Mouse (Mus musculus): ENCODE data around the gene Ipo4.
A peak's percentile ranks its signal among the peaks of the same experiment; 100 is the strongest.

The Ipo4 gene

GRCm38 (mm10) chr14:55629312-55629711 is 6.4 kb downstream of the Ipo4 start:
- DNase-seq (ENCODE audit: low read depth), result peak; percentile 46

GRCm38 (mm10) chr14:55628077-55628827 is 7.5 kb downstream of the Ipo4 start:
- DNase-seq (ENCODE audit: low read depth), result no peak

GRCm38 (mm10) chr14:55618486-55619195 is 17.1 kb downstream of the Ipo4 start:
- DNase-seq (ENCODE audit: low read depth), result peak; percentile 80

- DNase-seq (ENCODE audit: low read depth), result no peak
Observed at GRCm38 (mm10) chr14:55617822-55618221, 17.9 kb downstream of the Ipo4 start, which contains the start of gene Rec8. Gene Rec8 (plus strand): TSS chr14:55618037.

GRCm38 (mm10) chr14:55616844-55617243 is 18.9 kb downstream of the Ipo4 start:
- DNase-seq (ENCODE audit: low read depth), result no peak

DNA sequence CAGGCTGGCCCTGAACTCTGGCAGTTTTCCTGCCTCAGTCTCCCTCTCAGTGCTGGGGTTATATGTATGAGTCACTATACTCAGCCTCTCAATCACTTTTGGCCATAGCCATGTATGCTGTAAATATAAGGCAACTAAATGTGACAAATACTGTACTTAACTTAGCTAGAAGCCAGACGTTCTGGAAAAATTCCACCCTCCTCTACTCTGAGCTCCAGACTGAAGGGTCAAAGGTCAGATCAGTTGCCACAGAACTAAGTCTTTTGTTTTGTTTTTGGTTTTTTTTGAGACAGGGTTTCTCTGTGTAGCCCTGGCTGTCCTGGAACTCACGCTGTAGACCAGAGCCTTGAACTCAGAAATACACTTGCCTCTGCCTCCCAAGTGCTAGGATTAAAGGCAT is 19.9 kb downstream of the Ipo4 start:
- DNase-seq (ENCODE audit: low read depth), result no peak

DNA sequence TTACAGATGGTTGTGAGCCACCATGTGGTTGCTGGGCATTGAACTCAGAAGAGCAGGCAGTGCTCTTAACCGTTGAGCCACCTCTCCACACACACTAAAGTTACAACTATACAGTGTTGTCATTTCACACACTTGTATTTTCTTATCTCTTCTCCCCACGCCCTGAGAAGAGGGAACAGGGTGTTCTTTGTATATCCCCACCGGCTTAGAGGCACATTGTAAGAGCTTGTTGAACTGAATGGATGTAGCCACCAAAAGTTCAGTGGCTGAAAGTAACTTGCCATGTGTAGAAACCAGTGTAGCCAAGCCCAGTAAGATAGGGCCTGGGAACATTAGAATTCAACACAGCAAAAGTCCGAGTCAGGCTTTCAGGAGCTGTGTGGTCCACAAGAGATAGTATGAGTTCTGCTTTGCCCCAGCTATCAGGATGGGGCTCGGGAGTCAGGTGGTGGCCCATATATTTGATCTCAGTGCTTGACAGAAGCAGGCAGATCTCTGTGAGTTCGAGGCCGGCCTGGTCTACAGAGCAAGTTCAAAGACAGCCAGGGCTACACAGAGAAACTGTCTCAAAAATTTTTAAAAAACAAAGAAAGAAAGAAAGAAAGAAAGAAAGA is 21.1 kb downstream of the Ipo4 start:
- no peak for DNase-seq (ENCODE audit: low read depth)

DNA sequence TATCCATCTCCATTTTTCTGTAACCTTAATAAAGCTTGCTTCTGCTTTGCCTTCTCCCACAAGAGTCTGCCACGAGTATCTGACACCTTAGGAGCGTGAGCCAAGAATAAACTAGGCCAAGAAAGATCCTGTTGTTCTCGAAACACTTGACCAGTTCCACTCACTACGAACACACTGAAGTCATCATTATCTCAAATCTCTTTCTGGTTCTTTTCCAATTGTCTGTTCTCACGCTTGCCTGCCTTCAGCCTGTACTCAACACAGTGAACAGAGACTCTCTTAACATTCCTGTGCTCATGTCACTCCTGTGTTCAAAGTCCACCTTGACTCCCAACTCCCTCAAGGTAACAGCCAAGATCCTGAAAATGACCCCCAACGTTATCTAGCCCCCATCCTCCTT is 22.4 kb downstream of the Ipo4 start:
- no peak for DNase-seq (ENCODE audit: low read depth)

GRCm38 (mm10) chr14:55608339-55608738 is 27.4 kb downstream of the Ipo4 start:
- no peak for DNase-seq (ENCODE audit: low read depth)

DNA sequence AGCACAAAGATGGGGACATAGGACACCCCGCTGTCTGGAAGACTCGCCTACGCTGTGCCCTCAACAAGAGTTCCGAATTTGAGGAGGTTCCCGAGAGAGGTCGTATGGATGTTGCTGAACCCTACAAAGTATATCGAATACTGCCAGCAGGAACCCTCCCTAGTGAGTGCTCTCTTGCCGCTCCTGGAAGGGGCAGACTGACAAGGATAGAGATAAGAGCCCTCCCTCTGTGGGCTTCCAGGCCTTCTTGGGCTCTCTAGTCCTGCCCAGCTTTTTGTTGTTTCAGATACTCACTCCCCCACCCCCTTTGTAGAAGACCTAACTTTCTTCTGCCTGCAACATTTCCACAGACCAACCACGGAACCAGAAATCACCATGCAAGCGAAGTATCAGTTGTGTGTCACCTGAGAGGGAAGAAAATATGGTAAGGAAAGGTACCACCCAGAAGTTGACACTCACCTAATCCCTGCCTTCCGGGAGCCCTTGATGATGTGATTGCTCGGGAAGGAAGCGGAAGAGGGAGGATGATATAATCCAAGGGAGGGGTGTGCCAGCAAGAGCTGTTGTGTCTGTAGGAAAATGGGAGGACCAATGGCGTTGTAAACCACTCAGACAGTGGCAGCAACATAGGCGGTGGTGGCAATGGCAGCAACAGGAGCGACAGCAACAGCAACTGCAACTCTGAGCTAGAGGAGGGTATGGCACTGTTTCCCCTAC is 29.9 kb downstream of the Ipo4 start:
- no peak for DNase-seq (ENCODE audit: low read depth)

DNA sequence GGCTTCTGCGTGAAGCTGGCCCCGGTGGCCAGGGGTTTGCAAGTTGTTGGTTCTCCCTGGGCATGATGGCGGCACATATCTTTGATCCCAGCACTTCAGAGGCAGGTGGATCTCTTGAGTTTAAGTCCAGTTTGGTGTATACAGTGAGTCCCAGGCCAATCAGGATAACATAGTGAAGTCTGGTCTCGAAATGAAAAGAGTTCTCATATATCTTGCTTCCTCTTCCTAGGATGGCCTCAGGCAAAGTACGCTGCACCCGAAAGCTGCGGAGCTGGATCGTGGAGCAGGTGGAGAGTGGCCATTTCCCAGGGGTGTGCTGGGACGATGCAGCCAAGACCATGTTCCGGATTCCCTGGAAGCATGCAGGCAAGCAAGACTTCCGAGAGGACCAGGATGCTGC is 30.9 kb downstream of the Ipo4 start:
- no peak for DNase-seq (ENCODE audit: low read depth)

- peak; percentile 97 for DNase-seq (ENCODE audit: low read depth)
Observed at GRCm38 (mm10) chr14:55603633-55604576, 31.9 kb downstream of the Ipo4 start.

GRCm38 (mm10) chr14:55603271-55603632 is 32.5 kb downstream of the Ipo4 start, which contains the start of gene Irf9:
Gene Irf9 (plus strand): TSS chr14:55603571.
- no peak for DNase-seq (ENCODE audit: low read depth)

- DNase-seq (ENCODE audit: low read depth), result no peak
Observed at GRCm38 (mm10) chr14:55598521-55599390, 37.0 kb downstream of the Ipo4 start.

DNA sequence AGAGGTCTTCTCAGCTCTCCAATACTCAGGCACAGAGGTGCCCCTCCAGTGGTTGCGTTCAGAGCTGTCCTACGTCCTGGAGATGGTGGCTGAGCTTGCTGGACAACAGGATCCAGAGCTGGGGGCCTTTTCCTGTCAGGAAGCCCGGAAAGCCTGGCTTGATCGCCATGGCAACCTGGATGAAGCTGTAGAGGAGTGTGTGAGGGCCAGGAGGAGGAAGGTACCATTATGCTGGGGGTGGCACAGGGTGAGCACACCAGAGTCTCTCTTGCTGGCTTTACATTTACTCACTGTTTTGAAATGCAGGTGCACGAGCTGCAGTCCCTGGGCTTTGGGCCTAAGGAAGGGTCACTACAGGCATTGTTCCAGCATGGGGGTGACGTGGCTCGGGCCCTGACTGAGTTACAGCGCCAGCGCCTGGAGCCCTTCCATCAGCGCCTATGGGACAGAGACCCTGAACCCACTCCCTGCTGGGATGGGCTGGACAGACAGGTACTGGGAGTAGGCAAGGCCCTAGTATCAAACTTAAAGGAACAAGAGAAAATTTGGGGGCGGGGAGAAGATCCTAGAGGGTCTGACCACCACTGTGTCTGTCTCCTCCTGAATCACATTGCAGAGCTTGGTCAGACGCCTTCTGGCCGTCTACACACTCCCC is 39.6 kb downstream of the Ipo4 start:
- no peak for DNase-seq (ENCODE audit: low read depth)

DNA sequence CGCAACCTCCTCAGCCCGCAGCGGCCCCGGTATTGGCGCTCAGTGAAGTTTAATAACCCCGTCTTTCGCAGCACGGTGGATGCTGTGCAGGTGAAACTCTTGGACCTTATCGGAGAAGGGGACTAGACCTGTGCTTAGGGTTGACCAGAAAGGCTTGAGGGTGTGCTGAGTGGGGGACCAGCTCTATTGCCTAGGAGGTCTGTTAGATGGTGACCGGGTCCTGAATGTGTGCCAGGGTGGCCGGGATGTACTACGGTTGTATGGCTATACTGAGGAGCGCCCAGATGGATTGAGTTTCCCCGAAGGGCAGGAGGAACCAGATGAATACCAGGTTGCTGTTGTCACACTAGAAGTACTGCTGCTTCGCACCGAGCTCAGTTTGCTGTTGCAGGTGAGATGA is 43.5 kb downstream of the Ipo4 start:
- no peak for DNase-seq (ENCODE audit: low read depth)

- DNase-seq (ENCODE audit: low read depth), result peak; percentile 96
Observed at GRCm38 (mm10) chr14:55591331-55591891, 44.3 kb downstream of the Ipo4 start, which contains the start of gene Rnf31. Gene Rnf31 (plus strand): TSS chr14:55591708.

GRCm38 (mm10) chr14:55590748-55591330 is 44.9 kb downstream of the Ipo4 start, which contains the start of gene Psme2:
Gene Psme2 (minus strand): TSS chr14:55591113.
- DNase-seq (ENCODE audit: low read depth), result peak; percentile 99
